Mouse (Mus musculus) limb, embryonic 15.5 days (tissue): ENCODE data around the gene Hrh3. TPM values are rescaled to one million over a fixed set of nuclear protein-coding genes. Genes with fewer than 3 reads are reported as not detected.

Experiments used
- ATAC-seq: fragments of 200-750 bp; cut with Nextera tagmentation; 2 replicates; pipeline ENCODE4 v1.8.0; 2017; ENCODE audit warnings: low read depth, moderate TSS enrichment; ENCODE audit not compliant: insufficient number of reproducible peaks, low FRiP score, low TSS enrichment
- H3K27ac ChIP-seq: fragments of 300-500 bp; sonication (generic); 2 replicates; pipeline ENCODE4 v1.5.1; 2015; ENCODE audit warnings: moderate library complexity, mild to moderate bottlenecking, inconsistent platforms
- H3K27me3 ChIP-seq: fragments of 300-500 bp; sonication (generic); 2 replicates; pipeline ENCODE4 v1.6.1; 2015; ENCODE audit warnings: inconsistent platforms
- H3K36me3 ChIP-seq: fragments of 300-500 bp; sonication (generic); 2 replicates; pipeline ENCODE4 v1.6.1; 2015; ENCODE audit warnings: inconsistent platforms
- H3K4me1 ChIP-seq: fragments of 300-500 bp; sonication (generic); 2 replicates; pipeline ENCODE4 v1.6.1; 2015; ENCODE audit warnings: inconsistent platforms
- H3K4me2 ChIP-seq: fragments of 300-500 bp; sonication (generic); 2 replicates; pipeline ENCODE4 v1.6.1; 2015; ENCODE audit warnings: mild to moderate bottlenecking, inconsistent platforms
- H3K4me3 ChIP-seq: fragments of 300-500 bp; sonication (generic); 2 replicates; pipeline ENCODE4 v1.5.1; 2015; ENCODE audit warnings: mild to moderate bottlenecking, inconsistent platforms
- H3K9ac ChIP-seq: fragments of 300-500 bp; sonication (generic); 2 replicates; pipeline ENCODE4 v1.6.1; 2015; ENCODE audit warnings: inconsistent platforms
- H3K9me3 ChIP-seq: fragments of 300-500 bp; sonication (generic); 2 replicates; pipeline ENCODE4 v1.6.1; 2016; ENCODE audit warnings: inconsistent platforms
- WGBS: fragments of 180-500 bp; shearing (Covaris S2); methylation state at CpG from one replicate; pipeline ENCODE4 v1.1.7; 2015; 5-methylcytosine and 5-hydroxymethylcytosine counted together
- polyA plus RNA-seq: library from polyadenylated mRNA; unstranded; fragments of >200 nt; fragmentation: Nextera tagmentation; extraction: Ambion mirVana; gene quantifications from 2 replicates; pipeline ENCODE4 v1.2.1, GENCODE M21; 2015

The Hrh3 gene
- polyA plus RNA-seq, 1 experiment from 2014 or later = not detected

DNA sequence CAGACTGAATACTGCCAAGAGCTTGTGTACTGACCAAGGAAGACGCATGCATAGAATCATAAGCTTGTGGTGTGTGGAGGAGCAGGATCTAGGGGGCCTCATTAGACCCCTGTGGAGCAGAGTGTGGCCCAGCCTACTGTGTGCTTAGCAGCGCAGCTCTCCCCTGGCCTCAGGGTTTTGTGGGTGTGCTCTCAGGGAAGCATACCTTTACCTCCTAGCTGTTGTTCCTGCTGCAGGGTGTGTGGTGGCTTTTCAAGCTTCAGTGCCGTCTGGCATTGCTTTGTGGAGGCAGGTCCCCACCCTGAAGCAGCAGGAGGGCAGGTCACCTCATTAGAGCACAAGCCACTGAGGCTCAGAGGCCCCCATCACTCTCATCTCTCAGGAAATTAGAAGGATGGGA is 26.7 kb downstream of the Hrh3 start:
- Histone ChIP-seq H3K9me3 (no peaks in the 10 kb centered on the region), H3K36me3 (peaks cover 39% of the 10 kb centered on the region), H3K9ac (no peak overlapping the region), H3K27me3 (no peaks in the 10 kb centered on the region), H3K4me2 (no peak overlapping the region), H3K27ac (no peak overlapping the region), H3K4me1 (no peaks in the 10 kb centered on the region), H3K4me3 (no peak overlapping the region)
- 55% methylated on average over 3 of the region's 3 CpGs for WGBS
- ATAC-seq = no peak

DNA sequence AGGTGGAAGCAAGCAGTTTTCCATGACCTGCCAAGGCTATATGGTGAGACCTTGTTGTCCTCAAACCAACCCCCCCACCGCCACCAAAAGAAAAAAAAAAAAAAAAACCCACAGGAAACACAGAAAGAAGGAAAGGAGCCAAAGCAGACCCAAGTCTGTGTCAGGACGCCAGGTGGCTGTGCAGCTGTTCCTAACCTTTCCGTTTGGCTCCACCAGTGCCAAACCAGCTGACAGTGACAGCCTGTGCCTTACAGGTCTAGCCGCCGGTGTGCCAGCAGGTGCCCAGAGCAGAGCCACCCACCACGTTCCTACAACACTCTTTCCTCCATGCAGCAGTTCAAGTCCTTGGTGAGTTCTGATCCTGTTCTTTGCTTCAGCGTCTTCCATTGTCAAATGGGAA is 31.4 kb downstream of the Hrh3 start:
- no peak overlapping the region for H3K4me3 ChIP-seq
- peaks cover 26% of the 10 kb centered on the region for H3K36me3 ChIP-seq
- peaks cover 10% of the 10 kb centered on the region for H3K4me1 ChIP-seq
- WGBS = 87% methylated on average over 7 of the region's 7 CpGs
- H3K9me3 ChIP-seq = no peaks in the 10 kb centered on the region
- H3K4me2 ChIP-seq = no peak overlapping the region
- no peak overlapping the region for H3K27ac ChIP-seq
- no peak overlapping the region for H3K9ac ChIP-seq
- H3K27me3 ChIP-seq = no peaks in the 10 kb centered on the region
- no peak for ATAC-seq

DNA sequence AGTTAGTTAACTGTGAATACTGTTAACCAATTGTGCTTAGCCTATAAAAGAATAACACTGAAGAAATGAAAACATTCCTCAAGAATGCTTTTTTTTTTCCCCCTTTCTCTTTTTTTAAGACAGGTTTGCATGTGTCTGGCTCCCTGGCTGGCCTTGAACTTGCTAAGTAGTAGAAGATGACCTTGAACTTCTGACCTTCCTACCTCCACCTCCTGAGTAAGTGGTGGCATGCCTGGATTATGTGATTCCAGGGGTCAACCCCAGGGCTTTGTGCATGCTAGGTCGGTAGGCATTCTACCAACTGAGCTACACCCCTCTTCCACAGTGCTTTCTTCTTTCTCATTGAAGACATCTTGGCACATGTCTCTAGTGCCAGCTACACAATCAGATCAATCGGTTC is 32.6 kb downstream of the Hrh3 start:
- WGBS = 75% methylated on average over 2 of the region's 2 CpGs
- H3K4me3 ChIP-seq = no peak overlapping the region
- no peaks in the 10 kb centered on the region for H3K9me3 ChIP-seq
- peaks cover 10% of the 10 kb centered on the region for H3K4me1 ChIP-seq
- no peak overlapping the region for H3K9ac ChIP-seq
- no peak overlapping the region for H3K27ac ChIP-seq
- ATAC-seq = no peak
- H3K27me3 ChIP-seq = no peaks in the 10 kb centered on the region
- H3K36me3 ChIP-seq = peaks cover 23% of the 10 kb centered on the region
- H3K4me2 ChIP-seq = no peak overlapping the region

DNA sequence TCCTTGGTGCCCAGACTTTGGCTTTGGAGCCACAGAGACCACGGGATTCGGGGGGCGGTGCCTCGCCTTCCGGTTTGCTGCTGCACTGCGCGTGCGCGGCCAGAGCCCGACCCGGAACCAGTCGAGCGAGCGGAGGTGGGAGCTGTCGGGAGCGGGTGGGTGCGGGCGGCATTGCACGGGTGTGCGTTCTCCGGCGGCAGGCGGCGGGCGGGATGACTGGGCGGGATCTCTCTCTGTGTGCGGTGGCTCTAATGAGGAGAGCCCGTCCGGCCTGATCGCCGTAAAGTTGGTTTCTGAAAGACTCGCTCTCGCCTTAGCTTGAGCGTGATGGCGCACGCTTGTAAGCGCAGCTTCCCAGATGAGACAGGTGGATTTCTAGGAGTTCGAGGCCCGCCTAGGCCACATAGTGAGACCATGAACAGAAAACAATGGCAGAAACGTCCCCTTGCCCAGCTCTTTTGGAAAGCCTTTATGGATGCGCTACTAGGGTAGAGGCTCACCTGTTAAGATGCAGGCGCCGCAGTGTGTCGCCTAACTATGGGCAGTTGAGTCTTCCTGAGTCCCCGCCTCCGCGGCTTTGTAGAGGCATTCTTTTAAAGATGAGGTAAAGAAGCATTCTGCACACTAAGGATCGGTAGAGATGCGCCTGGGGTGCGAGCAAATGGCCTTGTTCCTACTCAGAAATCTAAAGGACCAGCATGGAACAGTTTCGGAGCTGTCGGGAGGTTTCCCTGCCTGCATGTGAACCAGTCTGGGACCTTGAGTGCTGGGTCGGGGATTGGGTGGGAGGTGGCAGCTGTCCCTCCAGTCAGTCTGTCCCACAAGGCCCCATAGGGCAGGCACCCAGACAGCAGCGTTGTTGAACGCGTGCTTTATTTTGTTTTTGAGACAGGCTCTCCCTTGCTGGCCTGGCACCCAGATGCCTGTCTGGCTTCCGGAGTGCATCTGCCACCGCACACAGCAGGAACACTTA is 33.5 kb downstream of the Hrh3 start, which contains the start of gene Mtg2:
TSS of gene Mtg2 (plus strand) at position 108 of the 973 bp plus-strand sequence.
- Histone ChIP-seq H3K27ac (peak within 1 kb of the TSS; percentile 82), H3K4me1 (peaks cover 10% of the 10 kb centered on the region), H3K36me3 (peaks cover 23% of the 10 kb centered on the region), H3K9ac (peak within 1 kb of the TSS; percentile 60), H3K9me3 (no peaks in the 10 kb centered on the region), H3K27me3 (no peaks in the 10 kb centered on the region), H3K4me3 (peak within 1 kb of the TSS; percentile 68), H3K4me2 (peak within 1 kb of the TSS; percentile 82)
- 4% methylated on average over 58 of the region's 58 CpGs for WGBS
- peak; percentile 89 for ATAC-seq

DNA sequence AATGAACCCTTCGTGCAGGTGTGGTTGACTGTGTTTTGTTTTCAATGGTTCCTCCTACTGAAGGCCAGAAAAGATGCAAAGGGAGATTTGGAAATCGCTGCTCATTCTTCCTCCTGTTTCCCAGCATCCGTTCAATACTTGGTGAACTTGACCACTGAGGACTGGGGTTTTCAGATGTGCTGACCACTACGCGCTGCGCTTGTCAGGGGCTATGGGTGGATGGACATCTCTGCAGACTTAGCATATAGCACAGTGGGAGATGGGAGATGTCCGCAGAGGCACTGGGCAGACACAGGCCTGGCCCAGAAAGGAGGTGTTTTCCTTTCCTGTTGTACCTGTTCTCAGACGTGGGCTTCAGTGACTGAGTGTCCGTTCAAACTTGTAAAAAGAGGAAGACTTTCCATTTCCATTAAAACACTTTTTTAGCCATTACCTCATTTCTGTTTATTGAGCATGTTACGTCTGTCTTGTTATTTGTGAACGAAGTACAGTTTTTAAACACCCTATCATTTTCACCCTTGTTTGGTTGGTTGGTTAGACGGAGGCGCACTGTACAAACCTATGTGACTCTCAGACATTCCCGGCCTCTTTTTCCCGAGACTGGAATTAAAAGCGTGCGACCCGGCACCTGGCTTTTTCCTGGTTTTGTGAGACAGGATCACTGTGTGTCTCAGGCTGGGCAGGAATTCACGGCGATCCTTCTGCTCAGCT is 34.4 kb downstream of the Hrh3 start:
- Histone ChIP-seq H3K27ac (peak overlapping the region; percentile 78), H3K27me3 (no peaks in the 10 kb centered on the region), H3K4me1 (peaks cover 10% of the 10 kb centered on the region), H3K4me2 (peak overlapping the region; percentile 82), H3K9me3 (no peaks in the 10 kb centered on the region), H3K9ac (peak overlapping the region; percentile 60), H3K36me3 (peaks cover 23% of the 10 kb centered on the region), H3K4me3 (peak overlapping the region; percentile 68)
- ATAC-seq = peak; percentile 46; the same call in 1 of the 2 replicates
- WGBS = 34% methylated on average over 20 of the region's 20 CpGs

DNA sequence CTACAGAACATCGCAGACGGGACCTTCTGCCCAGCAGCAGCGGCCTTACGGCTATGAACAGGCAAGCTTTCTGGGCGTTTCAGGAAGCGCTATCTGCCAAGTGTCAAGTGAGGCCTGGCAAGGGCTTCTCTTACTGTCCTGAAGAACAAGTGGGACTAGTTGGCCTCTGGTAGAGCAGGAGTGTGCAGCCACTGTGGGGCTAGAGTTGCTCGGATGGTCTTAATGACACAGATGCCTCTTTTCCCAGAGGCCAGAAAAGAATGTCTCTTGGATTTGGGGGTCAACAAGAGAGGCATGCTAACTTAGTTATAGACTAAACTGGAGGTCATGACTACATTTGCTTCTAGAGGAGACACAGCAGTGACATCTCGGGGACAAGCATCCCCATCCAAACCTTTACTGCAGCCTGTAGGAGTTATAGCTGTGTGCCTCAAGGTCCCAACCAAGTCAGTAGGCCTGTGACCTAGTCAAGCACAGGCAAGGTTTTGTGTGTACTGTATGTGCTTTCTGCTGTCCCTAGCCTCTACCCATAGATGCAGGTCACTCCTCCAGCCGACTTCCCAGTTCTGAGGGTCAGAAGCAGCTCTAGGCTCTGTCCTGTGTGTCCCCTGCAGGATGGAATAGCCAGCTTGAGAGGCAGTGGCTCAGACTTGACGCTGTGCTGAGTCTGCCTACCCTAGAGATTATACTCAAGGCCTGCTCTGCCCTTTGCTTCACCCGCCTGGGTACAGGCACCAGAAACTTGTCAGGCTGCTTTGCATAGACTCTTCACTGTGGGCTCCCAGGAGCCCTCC is 40.8 kb downstream of the Hrh3 start:
- no peaks in the 10 kb centered on the region for H3K9me3 ChIP-seq
- no peak overlapping the region for H3K4me2 ChIP-seq
- H3K4me1 ChIP-seq = no peaks in the 10 kb centered on the region
- WGBS = 95% methylated on average over 11 of the region's 11 CpGs
- peaks cover 61% of the 10 kb centered on the region for H3K36me3 ChIP-seq
- no peaks in the 10 kb centered on the region for H3K27me3 ChIP-seq
- H3K9ac ChIP-seq = no peak overlapping the region
- H3K4me3 ChIP-seq = no peak overlapping the region
- no peak overlapping the region for H3K27ac ChIP-seq
- no peak for ATAC-seq

DNA sequence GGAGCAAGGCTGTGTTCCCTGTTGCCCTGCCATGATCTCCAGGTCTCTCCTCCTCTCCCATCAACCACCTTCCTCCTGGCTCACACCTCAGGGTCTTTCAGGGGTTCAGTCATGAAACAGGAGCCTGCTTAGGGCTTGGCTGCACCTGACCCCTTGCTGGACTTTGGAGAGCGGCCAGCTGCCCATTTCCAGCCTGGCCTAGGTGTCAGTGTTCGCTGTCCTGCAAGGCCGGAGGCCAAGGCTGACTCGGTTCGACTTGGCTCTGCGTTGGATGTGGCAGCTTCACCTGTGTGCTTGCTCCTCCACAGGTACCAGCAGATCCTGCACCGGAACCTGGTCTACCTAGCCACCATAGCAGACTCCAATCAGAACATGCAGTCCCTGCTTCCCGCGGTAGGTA is 51.3 kb downstream of the Hrh3 start:
- WGBS = 94% methylated on average over 9 of the region's 9 CpGs
- no peak for ATAC-seq
- 0 out of 2 replicates have a peak, but pooled peaks cover 5% of the 10 kb centered on the region for H3K4me1 ChIP-seq

DNA sequence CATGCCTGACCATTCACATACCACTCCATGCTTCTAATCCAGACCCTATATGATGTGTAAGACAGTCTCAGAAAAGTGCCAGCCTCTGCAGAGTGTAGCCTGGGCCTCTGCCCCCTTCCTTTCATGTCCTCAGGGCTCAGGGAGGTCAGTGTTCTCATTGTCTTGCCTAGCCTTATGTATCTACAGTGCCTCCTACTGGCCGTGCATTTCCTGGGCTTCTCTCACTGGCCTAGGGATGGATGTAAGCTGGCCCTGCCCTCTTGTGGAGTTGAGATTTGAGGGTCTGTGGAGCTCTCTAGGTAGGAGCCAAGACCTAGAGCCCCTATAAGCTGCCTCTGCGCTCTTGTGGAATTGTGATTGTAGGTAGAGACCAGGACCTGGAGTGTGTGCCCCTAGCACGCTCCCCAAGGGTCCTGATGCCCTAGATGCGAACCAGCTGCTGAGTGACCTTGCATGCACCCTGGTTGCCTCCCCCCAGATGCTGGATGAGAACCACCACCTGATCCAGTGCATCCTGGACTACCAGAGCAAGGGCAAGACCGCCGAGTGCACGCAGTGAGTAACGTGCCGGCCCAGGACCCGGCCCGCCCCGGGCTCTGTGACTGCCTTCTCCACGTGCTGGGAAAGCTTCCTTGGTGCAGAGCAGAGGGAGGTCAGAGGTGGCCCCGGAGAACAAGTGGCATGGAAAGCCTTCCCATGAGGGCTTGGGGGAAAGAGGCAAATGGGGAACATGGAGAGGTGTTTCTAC is 52.1 kb downstream of the Hrh3 start:
- Histone ChIP-seq H3K4me3 (no peak overlapping the region), H3K4me1 (0 out of 2 replicates have a peak, but pooled peaks cover 5% of the 10 kb centered on the region), H3K9me3 (no peaks in the 10 kb centered on the region), H3K4me2 (no peak overlapping the region), H3K9ac (no peak overlapping the region), H3K36me3 (peaks cover 50% of the 10 kb centered on the region), H3K27ac (no peak overlapping the region), H3K27me3 (no peaks in the 10 kb centered on the region)
- no peak for ATAC-seq
- WGBS = 93% methylated on average over 14 of the region's 14 CpGs

More for the DNA sequence above, 51.3 kb downstream of the Hrh3 start:
- H3K27ac ChIP-seq = no peak overlapping the region
- no peak overlapping the region for H3K9ac ChIP-seq
- H3K4me3 ChIP-seq = no peak overlapping the region
- H3K36me3 ChIP-seq = peaks cover 52% of the 10 kb centered on the region
- no peaks in the 10 kb centered on the region for H3K27me3 ChIP-seq
- no peak overlapping the region for H3K4me2 ChIP-seq
- no peaks in the 10 kb centered on the region for H3K9me3 ChIP-seq

DNA sequence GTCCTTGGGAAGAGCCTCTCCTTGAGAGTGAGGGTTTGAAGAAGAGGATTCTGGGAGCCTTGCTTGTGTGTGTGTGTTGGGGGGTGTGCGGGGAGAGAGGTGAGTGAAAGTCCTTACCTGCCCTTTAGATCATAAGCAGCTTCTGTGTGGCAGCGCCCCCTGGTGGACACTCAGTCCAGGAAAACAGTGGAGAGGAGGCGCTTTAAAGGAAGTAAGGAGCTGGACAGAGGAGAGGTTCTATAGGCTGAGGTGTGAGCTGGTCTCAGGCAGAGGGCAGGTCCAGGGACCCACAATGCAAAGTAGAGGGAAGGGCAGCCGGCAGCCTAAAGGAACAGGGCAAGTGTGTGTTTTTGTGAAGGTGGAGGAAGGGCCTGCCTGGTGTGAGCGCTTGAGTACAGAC is 53.3 kb downstream of the Hrh3 start:
- Histone ChIP-seq H3K9me3 (no peaks in the 10 kb centered on the region), H3K27ac (no peak overlapping the region), H3K4me3 (no peak overlapping the region), H3K4me1 (0 out of 2 replicates have a peak, but pooled peaks cover 5% of the 10 kb centered on the region), H3K9ac (no peak overlapping the region), H3K4me2 (no peak overlapping the region), H3K36me3 (peaks cover 41% of the 10 kb centered on the region), H3K27me3 (no peaks in the 10 kb centered on the region)
- 24% methylated on average over 5 of the region's 5 CpGs for WGBS
- ATAC-seq = 0 out of 2 replicates have a peak, but pooled peaks have one; percentile 38
